In the genomic region with DNA sequence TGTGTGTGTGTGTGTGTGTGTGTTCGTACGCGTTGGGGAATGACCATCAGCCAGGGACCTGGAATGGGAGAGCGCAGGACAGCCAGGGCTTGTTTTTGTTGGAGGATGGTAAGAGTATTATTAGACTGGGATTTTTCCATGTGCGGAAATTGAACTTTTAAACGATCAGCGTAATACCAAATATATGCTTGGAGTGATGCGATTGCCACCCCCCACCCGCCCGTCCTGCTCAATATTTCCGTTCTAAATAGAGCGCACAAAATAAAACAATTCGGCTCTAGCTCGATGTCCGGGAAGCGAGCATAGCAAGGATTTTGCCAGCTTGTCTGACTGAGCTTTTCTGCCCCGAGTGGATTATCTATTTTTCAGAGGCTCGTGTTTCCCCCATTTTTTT, we compare ENCODE assay signal across 14 mouse cellular contexts. TPM values are rescaled to one million over a fixed set of nuclear protein-coding genes. Genes with fewer than 3 reads are reported as not detected.
DNase-seq lines count a peak whose midpoint lies in the region; ATAC-seq and TF ChIP-seq lines count a peak whose summit lies in the region.
"Had no signal": no experiment of that assay in that cellular context is flagged by ENCODE, and none has a peak within 500 bp of the region (broad histone marks: within the 10 kb centered on the region; RNA-seq: fewer than 3 reads in every experiment).

No protein-coding gene starts in this region.

- TF ChIP-seq CTCF in ES-Bruce4 (IDR thresholded peaks at IDR 0.05; ENCODE audit: low read depth, low read length) = no peak

- H3K4me2 ChIP-seq in embryonic facial prominence, embryonic 11.5 days (ENCODE audit: low read depth, low read length) = peak overlapping the region; percentile 10; the same call in 1 of the 2 replicates
- H3K4me2 ChIP-seq in hindbrain, embryonic 11.5 days (replicated peaks; ENCODE audit: low read depth, low read length) = peak overlapping the region; percentile 64
- peak overlapping the region; percentile 62 for H3K4me2 ChIP-seq in midbrain, embryonic 11.5 days

- DNase-seq in embryonic facial prominence, embryonic 11.5 days (ENCODE audit: low spot score) = peak; percentile 10
- no peak for DNase-seq in hindbrain, embryonic 11.5 days (ENCODE audit: low spot score)
- peak; percentile 94 for DNase-seq in midbrain, embryonic 11.5 days (ENCODE audit: low spot score, missing footprints)
- no peak for DNase-seq in adrenal gland, adult 2 months
- DNase-seq in frontal cortex, postnatal 25 days (ENCODE audit: low spot score in 2 of 2) = no peak
- DNase-seq in embryo, embryonic 11 days = no peak
- DNase-seq: adrenal gland, adult 8-10 months had no signal

- no peak for TF ChIP-seq POLR2A in ES-Bruce4 (IDR thresholded peaks at IDR 0.05; ENCODE audit: insufficient read depth, low read length)

- H3K4me1 ChIP-seq in ES-Bruce4 (ENCODE audit: control insufficient read depth, insufficient read depth, low read length) = no peaks in the 10 kb centered on the region
- peaks cover 9% of the 10 kb centered on the region for H3K4me1 ChIP-seq in embryonic facial prominence, embryonic 11.5 days (ENCODE audit: control insufficient read depth, insufficient read depth, low read length)
- H3K4me1 ChIP-seq in hindbrain, embryonic 11.5 days (replicated peaks; ENCODE audit: control insufficient read depth, insufficient read depth, low read length) = peaks cover 3% of the 10 kb centered on the region; the same call in 1 of the 2 replicates
- peaks cover 13% of the 10 kb centered on the region for H3K4me1 ChIP-seq in midbrain, embryonic 11.5 days (ENCODE audit: control insufficient read depth, insufficient read depth, low read length)

- peak overlapping the region; percentile 67 for H3K4me3 ChIP-seq in ES-Bruce4 (ENCODE audit: low read depth, low read length)
- H3K4me3 ChIP-seq in embryonic facial prominence, embryonic 11.5 days (ENCODE audit: low read depth, low read length) = peak overlapping the region; percentile 48
- H3K4me3 ChIP-seq in hindbrain, embryonic 11.5 days (ENCODE audit: low read depth, low read length) = peak overlapping the region; percentile 79
- H3K4me3 ChIP-seq in midbrain, embryonic 11.5 days (ENCODE audit: low read depth, low read length) = peak overlapping the region; percentile 75

- no peak for TF ChIP-seq EP300 in ES-Bruce4 (IDR thresholded peaks at IDR 0.05; ENCODE audit: insufficient read depth, low read depth, low read length)

- no peaks in the 10 kb centered on the region for H3K9me3 ChIP-seq in ES-Bruce4 (replicated peaks; ENCODE audit: control insufficient read depth, insufficient read depth, low read length, poor library complexity, severe bottlenecking)
- H3K9me3 ChIP-seq in embryonic facial prominence, embryonic 11.5 days (replicated peaks; ENCODE audit: control insufficient read depth, low read length) = no peaks in the 10 kb centered on the region
- H3K9me3 ChIP-seq in hindbrain, embryonic 11.5 days (ENCODE audit: control insufficient read depth, low read length) = no peaks in the 10 kb centered on the region
- H3K9me3 ChIP-seq in midbrain, embryonic 11.5 days (ENCODE audit: control insufficient read depth, low read length) = no peaks in the 10 kb centered on the region

- H3K27me3 ChIP-seq in ES-Bruce4 (ENCODE audit: control insufficient read depth, insufficient read depth, low read length, poor library complexity, severe bottlenecking) = peaks cover 34% of the 10 kb centered on the region
- H3K27me3 ChIP-seq in embryonic facial prominence, embryonic 11.5 days (ENCODE audit: control insufficient read depth, insufficient read depth, low read length) = peaks cover 58% of the 10 kb centered on the region
- peaks cover 38% of the 10 kb centered on the region for H3K27me3 ChIP-seq in hindbrain, embryonic 11.5 days (ENCODE audit: control insufficient read depth, insufficient read depth, low read length)
- peaks cover 53% of the 10 kb centered on the region for H3K27me3 ChIP-seq in midbrain, embryonic 11.5 days (ENCODE audit: control insufficient read depth, insufficient read depth, low read length)

- no peak overlapping the region; the same call in 1 of the 2 replicates for H3K9ac ChIP-seq in ES-Bruce4 (ENCODE audit: low read depth, poor library complexity, severe bottlenecking)
- peak overlapping the region; percentile 68 for H3K9ac ChIP-seq in embryonic facial prominence, embryonic 11.5 days (replicated peaks; ENCODE audit: low read length)
- H3K9ac ChIP-seq in hindbrain, embryonic 11.5 days (ENCODE audit: low read depth, low read length) = peak overlapping the region; percentile 95
- peak overlapping the region; percentile 96 for H3K9ac ChIP-seq in midbrain, embryonic 11.5 days (ENCODE audit: low read length)

- H3K27ac ChIP-seq in ES-Bruce4 (ENCODE audit: insufficient read depth, low read length) = no peak overlapping the region
- H3K27ac ChIP-seq in embryonic facial prominence, embryonic 11.5 days (replicated peaks; ENCODE audit: low read depth, low read length) = no peak overlapping the region
- peak overlapping the region; percentile 97 for H3K27ac ChIP-seq in hindbrain, embryonic 11.5 days (ENCODE audit: low read depth, low read length)
- peak overlapping the region; percentile 97 for H3K27ac ChIP-seq in midbrain, embryonic 11.5 days (ENCODE audit: low read depth, low read length)
- H3K27ac ChIP-seq: kidney, postnatal 0 days; macrophage had no signal

- no peaks in the 10 kb centered on the region for H3K36me3 ChIP-seq in ES-Bruce4 (ENCODE audit: control insufficient read depth, insufficient read depth, low read length, poor library complexity, severe bottlenecking)
- H3K36me3 ChIP-seq in embryonic facial prominence, embryonic 11.5 days (replicated peaks; ENCODE audit: control insufficient read depth, insufficient read depth, low read depth, low read length) = no peaks in the 10 kb centered on the region
- no peaks in the 10 kb centered on the region for H3K36me3 ChIP-seq in hindbrain, embryonic 11.5 days (ENCODE audit: control insufficient read depth, insufficient read depth, low read length)
- no peaks in the 10 kb centered on the region for H3K36me3 ChIP-seq in midbrain, embryonic 11.5 days (ENCODE audit: control insufficient read depth, insufficient read depth, low read length)

- under 1% methylated on average over 18 of the region's 18 CpGs for WGBS in embryonic facial prominence, embryonic 11.5 days
- under 1% methylated on average over 18 of the region's 18 CpGs for WGBS in hindbrain, embryonic 11.5 days
- 1% methylated on average over 18 of the region's 18 CpGs for WGBS in midbrain, embryonic 11.5 days

- no peak for ATAC-seq in embryonic facial prominence, embryonic 11.5 days (replicated peaks; ENCODE audit: insufficient number of reproducible peaks, low FRiP score, low TSS enrichment, low read depth)
- no peak for ATAC-seq in hindbrain, embryonic 11.5 days (ENCODE audit: low FRiP score)
- no peak for ATAC-seq in midbrain, embryonic 11.5 days (ENCODE audit: low FRiP score)
- no peak for ATAC-seq in CD4-positive, CD25-positive, alpha-beta regulatory T cell, adult 4 months

RNA-seq across cellular contexts. Expression of a gene that starts 1.6 kb away (rescaled TPM):
- 25.2 and 27.0 TPM in 2 replicates for polyA plus RNA-seq in ES-Bruce4 (2011; ENCODE audit: insufficient read depth, insufficient read length, low read depth, missing spikeins)
- 2.1 and 2.3 TPM in 2 replicates for polyA plus RNA-seq in embryonic facial prominence, embryonic 11.5 days (2014; fragmentation: Nextera tagmentation; extraction: Ambion mirVana)
- polyA plus RNA-seq in hindbrain, embryonic 11.5 days (2014; fragmentation: Nextera tagmentation; extraction: Ambion mirVana) = 9.5 and 11.2 TPM in 2 replicates
- polyA plus RNA-seq in midbrain, embryonic 11.5 days (2014; fragmentation: Nextera tagmentation; extraction: Ambion mirVana) = 5.8 and 6.3 TPM in 2 replicates
- polyA plus RNA-seq in CD4-positive, CD25-positive, alpha-beta regulatory T cell, adult 4 months (2017; shearing (Covaris generic)) = not detected
- total RNA-seq in adrenal gland, adult 2 months (2021) = not detected
- polyA plus RNA-seq in adrenal gland, adult 2 months (2012; rRNA removed) = 0.10 and 0.41 TPM in 2 replicates
- total RNA-seq: MEL had no signal
- polyA plus RNA-seq: heart, embryonic 16.5 days; kidney, postnatal 0 days; macrophage had no signal

RNA-seq across cellular contexts. Expression of a gene that starts 11.3 kb away (rescaled TPM):
- 24.8 and 26.6 TPM in 2 replicates for polyA plus RNA-seq in ES-Bruce4 (2011; ENCODE audit: insufficient read depth, insufficient read length, low read depth, missing spikeins)
- 4.1 and 5.0 TPM in 2 replicates for polyA plus RNA-seq in embryonic facial prominence, embryonic 11.5 days (2014; fragmentation: Nextera tagmentation; extraction: Ambion mirVana)
- 19.1 and 20.1 TPM in 2 replicates for polyA plus RNA-seq in hindbrain, embryonic 11.5 days (2014; fragmentation: Nextera tagmentation; extraction: Ambion mirVana)
- polyA plus RNA-seq in midbrain, embryonic 11.5 days (2014; fragmentation: Nextera tagmentation; extraction: Ambion mirVana) = 14.6 and 15.8 TPM in 2 replicates
- polyA plus RNA-seq in CD4-positive, CD25-positive, alpha-beta regulatory T cell, adult 4 months (2017; shearing (Covaris generic)) = not detected
- total RNA-seq in adrenal gland, adult 2 months (2021) = not detected
- polyA plus RNA-seq in adrenal gland, adult 2 months (2012; rRNA removed) = 0.02 TPM in 1 of 2 replicates, not detected in the other
- polyA plus RNA-seq: heart, embryonic 16.5 days; macrophage had no signal

RNA-seq across cellular contexts. Expression of a gene that starts 13.6 kb away (rescaled TPM):
- not detected in 2 replicates for polyA plus RNA-seq in ES-Bruce4 (2011; ENCODE audit: insufficient read depth, insufficient read length, low read depth, missing spikeins)
- polyA plus RNA-seq in embryonic facial prominence, embryonic 11.5 days (2014; fragmentation: Nextera tagmentation; extraction: Ambion mirVana) = not detected in 2 replicates
- 0.35 and 0.76 TPM in 2 replicates for polyA plus RNA-seq in hindbrain, embryonic 11.5 days (2014; fragmentation: Nextera tagmentation; extraction: Ambion mirVana)
- 0.41 and 0.45 TPM in 2 replicates for polyA plus RNA-seq in midbrain, embryonic 11.5 days (2014; fragmentation: Nextera tagmentation; extraction: Ambion mirVana)
- polyA plus RNA-seq in CD4-positive, CD25-positive, alpha-beta regulatory T cell, adult 4 months (2017; shearing (Covaris generic)) = not detected
- not detected for total RNA-seq in adrenal gland, adult 2 months (2021)
- not detected in 2 replicates for polyA plus RNA-seq in adrenal gland, adult 2 months (2012; rRNA removed)
- total RNA-seq: adrenal gland, adult 8-10 months; left cerebral cortex, postnatal 36 days; MEL had no signal
- polyA plus RNA-seq: heart, embryonic 16.5 days; kidney, postnatal 0 days; macrophage had no signal

RNA-seq across cellular contexts. Expression of a gene that starts 25.9 kb away (rescaled TPM):
- polyA plus RNA-seq in ES-Bruce4 (2011; ENCODE audit: insufficient read depth, insufficient read length, low read depth, missing spikeins) = 0.33 and 0.40 TPM in 2 replicates
- not detected in 2 replicates for polyA plus RNA-seq in embryonic facial prominence, embryonic 11.5 days (2014; fragmentation: Nextera tagmentation; extraction: Ambion mirVana)
- 0.99 and 1.6 TPM in 2 replicates for polyA plus RNA-seq in hindbrain, embryonic 11.5 days (2014; fragmentation: Nextera tagmentation; extraction: Ambion mirVana)
- polyA plus RNA-seq in midbrain, embryonic 11.5 days (2014; fragmentation: Nextera tagmentation; extraction: Ambion mirVana) = 0.62 and 0.64 TPM in 2 replicates
- polyA plus RNA-seq in CD4-positive, CD25-positive, alpha-beta regulatory T cell, adult 4 months (2017; shearing (Covaris generic)) = not detected
- total RNA-seq in adrenal gland, adult 2 months (2021) = not detected
- polyA plus RNA-seq in adrenal gland, adult 2 months (2012; rRNA removed) = not detected in 2 replicates
- total RNA-seq: adrenal gland, adult 8-10 months; MEL had no signal
- polyA plus RNA-seq: heart, embryonic 16.5 days; kidney, postnatal 0 days; macrophage had no signal

RNA-seq across cellular contexts. Expression of a gene that starts 57.3 kb away (rescaled TPM):
- 25.1 and 32.7 TPM in 2 replicates for polyA plus RNA-seq in ES-Bruce4 (2011; ENCODE audit: insufficient read depth, insufficient read length, low read depth, missing spikeins)
- 35.3 and 37.4 TPM in 2 replicates for polyA plus RNA-seq in embryonic facial prominence, embryonic 11.5 days (2014; fragmentation: Nextera tagmentation; extraction: Ambion mirVana)
- 31.6 and 33.1 TPM in 2 replicates for polyA plus RNA-seq in hindbrain, embryonic 11.5 days (2014; fragmentation: Nextera tagmentation; extraction: Ambion mirVana)
- 28.1 and 31.2 TPM in 2 replicates for polyA plus RNA-seq in midbrain, embryonic 11.5 days (2014; fragmentation: Nextera tagmentation; extraction: Ambion mirVana)
- 10 to 100 TPM; 18.7 to 20.9 TPM for polyA plus RNA-seq in CD4-positive, CD25-positive, alpha-beta regulatory T cell, adult 4 months (2017; shearing (Covaris generic))
- total RNA-seq in adrenal gland, adult 2 months (2021) = 100 to 1,000 TPM; 152 to 179 TPM
- 18.9 and 20.6 TPM in 2 replicates for polyA plus RNA-seq in adrenal gland, adult 2 months (2012; rRNA removed)

Comparison
In these comparisons a context has a peak if more than half of its experiments do, and no peak if none do; other contexts are left out.
1. H3K27ac ChIP-seq: peak in hindbrain, embryonic 11.5 days (single experiment) and midbrain, embryonic 11.5 days (single experiment); none in ES-Bruce4 (single experiment) and embryonic facial prominence, embryonic 11.5 days (single experiment).
2. DNase-seq: peak in embryonic facial prominence, embryonic 11.5 days (single experiment) and midbrain, embryonic 11.5 days (single experiment); none in hindbrain, embryonic 11.5 days (single experiment), adrenal gland, adult 2 months (single experiment), frontal cortex, postnatal 25 days (0 of 2) and embryo, embryonic 11 days (single experiment).
3. H3K4me2 ChIP-seq: peak in every context shown above with its lines; median percentile 64 in hindbrain, embryonic 11.5 days; 62 in midbrain, embryonic 11.5 days; 10 in embryonic facial prominence, embryonic 11.5 days.
4. Peak in every context shown above with its lines, with median percentiles within 50 percentile points of each other: H3K4me3 ChIP-seq.